Mouse (Mus musculus): ENCODE results near the gene Cox4i1.
A peak's percentile ranks its signal among the peaks of the same experiment; 100 is the strongest.

The Cox4i1 gene

DNA sequence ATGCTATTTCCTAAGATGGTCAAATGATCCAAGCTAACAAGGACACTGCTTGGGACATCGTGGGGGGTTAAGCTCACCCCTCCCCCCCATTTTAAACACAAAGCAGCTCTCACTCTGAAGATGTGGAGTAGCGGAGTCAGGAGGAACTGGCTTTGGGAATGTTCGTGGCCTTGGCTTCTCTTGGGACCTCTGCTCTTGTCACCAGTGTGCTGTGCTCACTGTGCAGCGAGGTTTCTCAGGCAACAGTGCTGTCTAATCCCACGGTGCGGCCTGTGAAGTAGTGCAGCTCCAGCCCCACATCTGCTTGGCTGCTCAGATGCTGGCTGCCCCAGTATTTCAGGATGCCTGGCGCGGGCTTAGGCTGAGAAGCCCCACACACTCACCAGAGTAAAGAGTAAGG lies 10.6 kb upstream of the Cox4i1 start:
- no peak for DNase-seq (ENCODE audit: inconsistent age in 2 of 2, low spot score in 1 of 2)

DNA sequence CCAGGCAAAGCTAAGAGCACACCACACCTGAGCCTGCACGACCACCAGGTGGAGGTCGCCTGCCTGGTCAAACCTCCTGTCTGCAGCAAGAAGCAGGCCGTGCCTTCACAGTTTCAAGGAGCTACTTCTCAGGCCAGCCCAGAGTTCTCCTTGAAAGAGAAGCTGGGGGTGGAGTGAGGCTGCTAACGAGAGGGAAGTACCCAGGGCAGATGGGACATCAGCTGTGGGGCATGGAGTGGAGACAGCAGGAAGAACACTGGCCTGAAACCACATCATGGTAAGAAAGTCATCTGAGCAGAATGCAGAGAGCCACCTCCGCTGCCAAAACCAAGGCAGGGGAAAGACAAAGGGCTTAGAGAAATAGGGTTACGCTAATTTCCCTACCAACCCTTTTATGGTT lies 3.5 kb upstream of the Cox4i1 start:
- no peak for DNase-seq (ENCODE audit: inconsistent age in 2 of 2, low spot score in 1 of 2)

DNA sequence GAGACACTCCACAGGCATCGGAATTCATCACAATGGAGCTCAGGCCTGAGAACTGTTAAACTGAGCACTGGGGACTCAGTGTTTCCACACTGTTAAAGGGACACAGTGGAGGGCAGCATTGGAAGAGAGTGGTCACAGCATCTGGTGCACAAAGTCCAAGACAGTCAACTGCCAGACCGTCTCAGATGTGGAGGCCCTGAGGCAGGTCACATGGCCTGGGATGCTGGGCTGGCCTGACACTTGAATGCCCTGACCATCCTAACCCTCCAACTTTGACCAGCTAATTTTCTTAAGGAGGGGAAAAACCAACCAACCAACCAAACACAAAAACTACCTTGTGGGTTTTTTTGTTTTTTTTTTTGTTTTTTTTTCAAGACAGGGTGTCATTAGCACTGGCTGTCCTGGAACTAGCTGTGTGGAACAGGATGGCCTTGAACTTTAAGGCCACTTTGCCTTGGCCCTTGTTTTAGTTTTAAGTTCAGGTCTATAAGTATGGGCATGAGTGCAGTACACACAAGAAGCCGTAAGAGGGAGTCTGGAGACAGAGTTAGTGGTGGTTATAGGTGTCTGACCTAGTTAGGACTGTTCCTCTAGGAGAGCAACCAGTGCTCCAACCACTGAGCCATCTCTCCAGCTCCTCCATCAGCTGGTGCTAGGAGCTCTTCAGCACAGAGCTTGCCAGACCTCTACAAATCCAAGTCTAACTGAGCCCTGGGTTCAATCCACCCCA lies 2.1 kb upstream of the Cox4i1 start:
- DNase-seq (ENCODE audit: inconsistent age in 2 of 2, low spot score in 1 of 2), result peak; percentile 61 to 66

DNA sequence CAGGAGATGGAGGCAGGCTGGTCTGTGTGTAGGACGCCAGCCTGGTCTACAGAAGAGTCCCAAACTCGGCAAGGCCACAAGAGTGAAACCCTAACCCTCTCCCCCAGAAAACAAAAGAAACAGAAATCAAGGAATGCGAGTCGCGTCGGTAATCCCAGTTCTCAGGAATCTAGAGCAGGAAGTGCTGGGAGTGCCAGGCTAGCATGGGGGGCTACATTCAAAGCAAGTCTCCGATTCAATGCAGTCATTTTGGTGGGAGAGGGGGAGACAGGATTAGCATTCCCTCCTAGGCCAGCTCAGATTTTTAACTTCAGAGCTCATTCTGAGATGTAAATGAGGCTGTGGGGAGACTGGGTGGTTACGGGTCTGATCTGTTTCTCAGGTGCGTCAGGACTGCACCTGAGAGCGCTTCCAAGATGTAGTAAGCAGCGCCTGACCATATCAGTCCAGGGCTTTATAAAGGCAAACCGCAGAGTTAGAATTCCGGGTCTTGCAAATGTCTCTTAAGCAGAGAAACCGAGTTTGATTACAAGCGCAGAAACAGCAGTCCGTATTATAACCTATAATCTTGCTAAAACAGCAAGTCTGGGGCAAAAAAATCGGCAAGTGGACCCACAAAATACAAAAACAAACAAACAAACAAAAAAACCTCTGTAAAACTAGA lies 1.1 kb upstream of the Cox4i1 start:
- DNase-seq (ENCODE audit: inconsistent age in 2 of 2, low spot score in 1 of 2), result no peak

DNA sequence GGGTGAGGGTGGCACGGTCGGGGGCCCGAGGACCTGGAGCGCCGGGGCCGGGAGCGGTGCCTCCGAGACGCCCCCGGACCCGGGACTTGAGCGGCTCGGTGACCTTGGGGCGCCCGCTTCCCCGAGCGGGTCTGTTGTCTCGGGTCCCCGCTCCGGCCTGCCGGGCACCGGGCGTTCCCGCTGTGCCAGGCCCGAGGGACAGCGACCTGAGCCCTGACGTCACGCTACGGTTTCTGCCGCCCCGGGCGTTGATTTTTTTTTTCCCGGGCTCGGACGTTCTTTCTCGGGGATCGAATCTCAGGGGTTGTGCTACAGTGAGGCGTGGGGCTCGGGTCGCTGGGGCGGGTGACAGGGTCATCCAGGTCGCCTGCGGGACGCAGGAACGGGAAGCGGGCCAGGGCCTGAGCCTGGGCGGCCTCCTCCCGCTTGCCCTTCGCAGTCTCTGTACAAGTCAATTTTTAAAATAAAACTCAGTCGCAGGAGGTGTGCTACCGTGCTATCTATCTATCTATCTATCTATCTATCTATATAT lies 418 bp downstream of the Cox4i1 start, which contains the start of gene Emc8:
Emc8 (minus strand) TSS at position 200 of the 532 bp plus-strand sequence.
- no peak for DNase-seq (ENCODE audit: inconsistent age in 2 of 2, low spot score in 1 of 2)

DNA sequence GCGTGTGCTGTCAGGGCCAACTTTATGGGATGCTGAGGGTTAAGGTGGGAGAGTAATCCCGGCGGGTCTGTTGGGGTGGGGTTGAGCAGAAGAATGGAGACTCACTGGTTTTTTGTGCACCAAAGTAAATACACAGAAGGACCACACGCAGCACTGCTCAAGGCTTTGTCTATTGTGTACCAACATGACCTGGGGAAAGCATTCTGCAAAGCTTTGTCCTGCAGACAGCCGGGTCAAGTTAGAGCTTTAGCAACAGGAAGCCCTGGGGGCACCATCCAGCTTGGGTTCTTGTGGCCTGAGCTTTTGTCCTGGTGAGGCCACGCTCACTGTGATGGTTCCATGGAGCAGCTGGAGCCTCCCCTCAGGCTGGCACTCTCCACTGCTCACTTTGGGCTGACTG lies 3.8 kb downstream of the Cox4i1 start:
- no peak for DNase-seq (ENCODE audit: inconsistent age in 2 of 2, low spot score in 1 of 2)

DNA sequence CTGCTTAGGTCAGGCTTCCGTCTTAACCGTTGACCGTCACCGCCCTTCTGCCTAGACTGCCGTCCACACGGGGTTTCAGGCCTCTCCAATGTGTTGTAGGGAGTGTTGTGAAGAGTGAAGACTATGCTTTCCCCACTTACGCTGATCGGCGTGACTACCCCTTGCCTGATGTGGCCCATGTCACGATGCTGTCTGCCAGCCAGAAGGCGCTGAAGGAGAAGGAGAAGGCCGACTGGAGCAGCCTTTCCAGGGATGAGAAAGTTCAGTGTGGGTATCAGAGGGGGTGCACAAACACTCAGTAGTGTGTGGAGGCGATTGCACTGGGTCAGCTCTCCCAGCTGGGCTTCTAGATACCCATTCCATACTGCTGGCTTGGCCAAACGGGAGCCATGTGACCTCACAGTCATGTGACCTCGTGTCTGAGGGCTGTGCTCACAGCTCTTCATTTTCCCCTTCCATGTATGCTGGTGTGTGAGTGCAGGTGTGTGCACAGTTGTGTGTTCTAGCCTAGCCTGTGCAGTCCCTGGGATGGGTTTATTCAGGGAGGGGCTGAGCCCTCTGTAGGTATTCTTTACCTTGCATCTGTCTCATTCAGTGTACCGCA lies 4.7 kb downstream of the Cox4i1 start:
- DNase-seq (ENCODE audit: inconsistent age in 2 of 2, low spot score in 1 of 2), result no peak

DNA sequence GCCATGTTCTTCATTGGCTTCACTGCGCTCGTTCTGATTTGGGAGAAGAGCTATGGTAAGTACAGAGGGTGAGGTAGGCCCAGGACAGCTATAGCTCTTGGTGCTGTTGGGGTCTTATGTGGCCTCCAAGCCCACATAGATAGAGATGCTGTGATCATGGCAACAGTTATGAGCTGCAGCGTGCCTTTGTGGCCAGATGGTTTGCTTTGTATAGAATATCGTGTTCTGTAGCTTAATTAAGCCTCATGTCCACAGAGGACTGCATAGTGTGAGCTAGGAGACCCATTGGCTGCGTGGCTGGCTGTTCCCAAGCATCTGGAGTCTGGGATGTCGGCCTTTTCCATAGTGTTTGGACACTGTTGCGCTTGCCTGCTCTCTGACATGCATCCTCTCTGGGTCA lies 5.3 kb downstream of the Cox4i1 start:
- no peak for DNase-seq (ENCODE audit: inconsistent age in 2 of 2, low spot score in 1 of 2)

DNA sequence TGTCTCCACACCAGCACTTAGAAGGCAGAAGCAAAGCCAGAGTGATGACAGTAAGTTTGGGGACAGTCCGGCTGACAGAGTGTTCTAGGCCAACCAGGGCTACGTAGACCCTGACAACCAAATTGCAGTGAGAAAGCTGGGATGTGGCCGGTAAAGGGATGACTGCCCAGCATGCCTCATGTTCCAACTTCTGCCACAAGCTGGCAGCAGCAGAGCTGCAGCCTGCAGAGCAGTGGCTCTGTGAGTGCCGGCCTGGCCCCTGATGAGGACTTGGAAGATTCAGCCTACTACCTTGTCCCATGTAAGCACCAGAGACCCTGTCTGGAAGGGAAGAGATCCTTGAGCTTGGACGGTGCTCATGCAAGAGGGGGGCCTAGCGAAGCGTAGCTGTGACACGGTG lies 7.7 kb downstream of the Cox4i1 start:
- DNase-seq (ENCODE audit: inconsistent age in 2 of 2, low spot score in 1 of 2), result no peak

DNA sequence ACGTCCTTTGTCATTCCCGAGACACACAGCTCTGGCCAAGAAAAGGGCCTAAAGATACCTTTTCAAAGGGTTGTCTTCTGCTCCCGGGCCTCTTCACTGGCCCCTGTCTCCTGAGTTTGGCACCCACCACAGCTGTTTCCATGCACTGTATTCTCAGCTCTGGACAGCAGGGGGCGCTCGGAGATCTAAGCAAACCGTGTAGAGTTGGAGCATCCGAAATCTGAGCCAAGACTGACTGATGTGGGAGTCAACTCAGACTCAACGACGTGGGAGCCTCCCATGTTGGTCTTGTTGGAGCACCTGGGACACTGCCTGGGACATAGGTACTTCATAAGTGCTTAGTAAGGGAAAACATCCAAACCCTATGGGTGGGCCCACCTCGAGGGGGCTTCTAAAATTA lies 10.4 kb downstream of the Cox4i1 start:
- DNase-seq (ENCODE audit: inconsistent age in 2 of 2, low spot score in 1 of 2), result peak; percentile 78 to 95

DNA sequence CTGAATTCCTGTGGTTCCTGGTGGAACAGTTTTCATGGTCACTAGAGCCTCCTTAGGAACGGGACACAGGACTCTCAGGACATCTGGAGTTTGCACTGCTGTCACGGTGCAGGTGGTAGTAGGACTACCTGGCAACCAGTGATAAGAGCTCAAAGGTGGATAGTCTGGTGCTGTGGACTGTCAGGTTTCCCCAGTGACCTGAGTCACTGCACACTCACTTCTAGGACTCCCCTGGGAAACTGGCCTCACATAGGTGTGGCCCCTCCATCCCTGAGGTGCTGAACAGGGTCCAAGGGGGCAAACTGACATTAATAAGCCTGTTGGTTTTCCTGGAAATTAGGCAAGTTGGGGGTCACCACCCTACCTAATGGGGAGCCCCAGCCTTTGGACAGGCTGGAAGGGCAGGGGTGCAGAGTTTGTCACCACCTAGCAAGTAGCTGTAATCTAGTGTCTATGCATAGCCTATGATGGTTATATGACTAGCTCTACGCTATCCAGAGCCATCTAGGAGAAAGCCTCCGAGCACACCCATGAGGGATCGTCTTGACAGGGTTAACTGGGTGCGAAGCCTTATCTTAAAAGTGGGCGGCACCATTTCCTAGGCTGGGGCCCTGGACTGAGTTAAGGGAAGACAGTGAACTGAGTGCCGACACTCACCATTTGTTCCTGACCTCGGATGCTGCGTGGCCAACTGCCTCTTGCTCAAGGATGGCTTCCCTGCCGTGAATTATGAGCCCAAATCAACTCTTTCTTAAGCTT lies 11.8 kb downstream of the Cox4i1 start:
- DNase-seq (ENCODE audit: inconsistent age in 2 of 2, low spot score in 1 of 2), result no peak

DNA sequence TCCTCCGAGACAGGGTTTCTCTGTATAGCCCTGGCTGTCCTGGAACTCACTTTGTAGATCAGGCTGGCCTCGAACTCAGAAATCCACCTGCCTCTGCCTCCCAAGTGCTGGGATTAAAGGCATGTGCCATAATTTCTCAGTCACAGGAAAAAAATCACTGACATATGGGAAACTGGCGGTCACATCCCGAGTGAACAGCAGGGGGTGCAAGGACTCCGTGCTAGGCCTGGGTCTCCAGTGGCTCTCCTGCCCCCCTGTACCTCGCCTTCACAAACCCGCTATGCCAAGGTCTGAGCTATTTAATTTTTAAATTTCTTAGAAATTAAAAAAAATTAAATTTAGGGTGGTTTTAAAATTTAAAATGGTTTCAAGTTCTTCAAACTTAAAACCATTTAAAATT lies 12.4 kb downstream of the Cox4i1 start:
- peak in 1 of 2 experiments; percentile 70 for DNase-seq (ENCODE audit: inconsistent age in 2 of 2, low spot score in 1 of 2)

DNA sequence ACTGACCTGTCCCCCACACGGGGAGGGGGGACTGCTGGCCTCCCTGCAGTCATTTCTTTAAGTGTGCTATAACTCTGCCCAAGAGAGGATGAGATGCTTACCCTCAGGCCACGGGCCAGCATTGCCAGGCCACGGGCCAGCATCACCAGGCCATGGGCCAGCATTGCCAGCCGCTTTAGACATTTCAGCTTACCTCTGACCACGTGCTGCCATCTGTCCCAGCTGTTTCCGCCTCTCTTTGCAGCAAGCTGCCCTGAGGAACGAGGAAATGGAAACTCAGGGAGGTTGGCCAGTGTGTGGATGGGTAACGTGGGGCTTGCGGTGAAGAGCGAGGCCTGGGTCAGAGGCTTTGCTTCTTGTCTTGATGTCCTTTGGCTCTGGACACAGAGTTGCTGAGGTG lies 13.1 kb downstream of the Cox4i1 start:
- DNase-seq (ENCODE audit: inconsistent age in 2 of 2, low spot score in 1 of 2), result no peak

DNA sequence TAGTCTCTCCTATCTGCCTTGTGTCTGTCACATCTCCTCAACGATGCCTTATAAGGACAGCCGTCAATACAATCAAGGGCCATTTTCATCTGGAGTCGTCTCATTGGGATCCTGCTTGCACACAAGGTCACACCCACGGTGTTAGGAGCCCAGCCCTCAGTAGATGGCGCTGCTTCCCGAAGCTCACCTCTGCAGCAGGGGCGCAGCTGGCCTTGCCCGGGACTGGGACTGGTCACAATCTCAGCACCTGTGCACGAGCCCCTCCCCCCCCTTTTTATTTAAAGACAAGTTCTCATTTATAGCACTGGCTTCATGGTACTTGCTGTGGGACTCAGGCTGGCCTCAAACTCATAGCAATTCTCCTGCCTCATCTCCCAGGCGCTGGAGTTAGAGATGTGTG lies 15.6 kb downstream of the Cox4i1 start:
- peak; percentile 85 to 94 for DNase-seq (ENCODE audit: inconsistent age in 2 of 2, low spot score in 1 of 2)

DNA sequence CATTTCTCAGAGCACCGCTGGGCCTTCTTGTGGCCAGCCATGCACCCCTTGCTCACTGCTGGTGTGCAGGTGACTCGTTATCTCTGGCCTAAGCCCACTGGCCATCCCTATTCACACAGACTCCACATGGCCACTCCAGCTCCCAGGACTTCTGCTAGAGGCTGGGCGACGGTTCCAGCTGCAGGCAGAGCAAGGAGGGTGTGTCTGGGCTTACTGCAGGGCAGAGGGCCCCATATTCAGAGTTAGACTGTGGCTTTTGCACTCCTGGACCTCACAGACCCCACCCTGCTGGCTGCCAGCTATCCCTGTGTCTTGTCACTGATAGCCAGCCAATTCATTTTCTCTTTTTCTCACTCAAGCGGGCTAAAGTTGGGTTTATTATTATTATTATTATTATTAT lies 16.1 kb downstream of the Cox4i1 start:
- DNase-seq (ENCODE audit: inconsistent age in 2 of 2, low spot score in 1 of 2), result no peak

DNA sequence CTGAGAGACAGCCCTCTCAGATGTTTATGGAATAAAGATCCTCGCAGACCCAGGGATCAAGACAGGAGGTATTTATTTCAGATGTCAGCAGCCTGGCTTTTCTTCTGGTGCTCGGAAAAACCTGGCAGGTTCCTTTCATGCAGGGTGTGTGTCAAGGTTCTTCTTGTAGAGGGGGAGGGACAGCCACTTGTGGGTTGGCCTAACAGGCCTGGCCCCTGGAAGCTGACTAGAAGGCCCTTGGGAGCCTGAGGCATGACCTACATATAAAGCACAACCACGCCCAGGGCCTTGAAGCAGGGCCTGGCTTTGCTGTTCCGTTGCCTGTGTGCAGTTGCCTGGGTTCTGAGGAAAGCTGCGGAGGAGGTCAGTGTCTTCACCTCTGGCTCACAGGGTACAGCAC lies 17.1 kb downstream of the Cox4i1 start:
- peak; percentile 88 to 95 for DNase-seq (ENCODE audit: inconsistent age in 2 of 2, low spot score in 1 of 2)

DNA sequence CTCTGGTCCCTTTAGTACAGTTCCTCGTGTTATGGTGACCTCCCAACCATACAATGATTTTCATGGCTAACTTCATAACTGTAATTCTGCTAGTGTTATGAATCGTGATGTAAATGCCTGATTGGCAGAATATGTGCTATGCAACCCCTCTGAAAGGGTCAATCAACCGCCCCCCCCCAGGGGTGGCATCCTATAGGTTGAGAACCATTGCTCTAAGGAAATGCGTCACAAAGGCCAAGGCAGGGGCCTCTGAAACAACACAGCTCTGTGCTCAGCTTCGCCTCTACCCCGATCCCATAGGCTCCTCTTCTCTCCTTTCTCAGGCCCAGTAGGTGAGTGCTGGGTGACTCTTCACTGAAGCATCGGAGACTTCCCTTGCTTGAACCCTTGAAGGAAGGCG lies 17.6 kb downstream of the Cox4i1 start:
- DNase-seq (ENCODE audit: inconsistent age in 2 of 2, low spot score in 1 of 2), result no peak

DNA sequence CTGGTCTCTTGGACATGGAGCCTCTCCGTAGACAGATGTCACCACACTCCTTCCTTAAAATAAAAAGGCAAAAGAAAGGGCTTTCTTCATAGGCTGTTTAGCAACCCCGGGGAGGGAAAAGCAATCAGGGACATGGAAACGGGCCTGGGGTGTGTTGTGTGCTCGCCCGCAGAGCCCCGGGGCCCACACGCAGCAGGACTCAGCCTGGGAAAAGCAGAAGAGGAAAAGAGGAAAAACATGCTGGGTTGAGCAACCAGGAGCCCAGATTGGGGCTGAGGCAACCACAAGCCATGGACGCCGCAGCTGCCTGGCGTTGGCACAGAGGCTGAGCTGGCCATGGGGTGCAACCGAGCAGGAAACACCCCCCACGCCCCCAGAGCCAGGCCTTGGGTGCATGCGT lies 18.0 kb downstream of the Cox4i1 start:
- DNase-seq (ENCODE audit: inconsistent age in 2 of 2, low spot score in 1 of 2), result peak in 1 of 2 experiments; percentile 78

DNA sequence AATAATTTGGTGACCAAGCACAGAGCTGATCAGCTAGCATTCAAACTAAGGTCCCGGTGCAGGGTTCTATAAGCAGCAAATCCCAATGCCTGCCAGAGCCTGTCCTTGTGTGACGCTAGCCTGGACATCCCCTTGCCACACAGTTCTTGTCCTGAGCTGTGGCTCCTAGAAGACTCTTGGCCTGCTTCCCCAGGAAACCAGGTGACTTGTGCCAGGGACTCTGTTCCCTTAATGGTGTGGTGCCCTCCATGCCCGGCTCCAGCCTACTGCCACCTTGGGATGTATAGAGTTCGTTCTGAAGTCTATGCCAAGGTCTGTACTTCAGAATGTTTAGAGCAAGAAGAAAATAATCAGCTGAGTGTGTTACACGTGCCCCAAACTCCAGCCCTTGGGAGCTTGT lies 18.6 kb downstream of the Cox4i1 start:
- DNase-seq (ENCODE audit: inconsistent age in 2 of 2, low spot score in 1 of 2), result peak in 1 of 2 experiments; percentile 72

DNA sequence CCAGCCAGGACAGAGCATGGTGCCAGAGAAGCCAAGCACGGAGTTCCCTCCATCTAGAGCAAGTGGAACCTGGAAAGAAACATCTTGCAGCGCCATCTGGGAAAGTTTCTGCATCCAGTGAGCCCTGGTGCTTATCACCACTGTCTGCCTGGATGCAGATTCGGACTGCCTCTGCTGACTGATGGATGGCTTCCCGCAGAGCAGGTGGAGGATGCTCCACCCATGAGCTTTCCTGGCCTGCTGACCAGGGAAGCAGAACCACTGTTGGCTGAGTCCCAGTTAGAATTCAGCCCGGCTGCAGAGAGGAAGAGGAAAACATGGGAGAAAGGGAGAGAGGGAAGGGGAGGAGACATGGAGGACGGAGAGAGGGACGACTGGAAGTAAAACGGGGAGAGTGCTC lies 19.8 kb downstream of the Cox4i1 start:
- peak in 1 of 2 experiments; percentile 73 for DNase-seq (ENCODE audit: inconsistent age in 2 of 2, low spot score in 1 of 2)

DNA sequence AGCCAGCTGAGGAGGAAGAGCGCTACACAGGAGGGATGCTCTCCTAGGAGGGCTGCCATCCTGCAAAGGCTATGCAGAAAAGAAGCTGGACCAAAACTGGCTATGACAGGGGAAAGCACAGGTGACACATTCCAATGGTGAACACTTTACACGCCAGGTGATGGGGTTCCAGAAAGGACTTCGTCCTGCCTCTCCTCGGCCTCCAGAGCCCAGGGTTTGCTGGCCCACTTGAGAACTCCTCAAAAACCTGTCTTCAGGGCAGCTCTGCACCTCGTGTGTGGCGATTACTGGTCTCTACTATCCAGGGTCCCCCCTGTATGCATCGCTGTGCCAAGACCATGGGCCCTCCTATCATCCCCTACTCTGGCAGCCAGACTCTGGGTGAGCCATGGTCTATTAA lies 20.5 kb downstream of the Cox4i1 start:
- DNase-seq (ENCODE audit: inconsistent age in 2 of 2, low spot score in 1 of 2), result no peak

Measured in adrenal gland, adult (tissue).